Mouse (Mus musculus) olfactory bulb, adult 2 months (tissue): ENCODE measurements around the gene Jag2. TPM values are rescaled to one million over a fixed set of nuclear protein-coding genes. Genes with fewer than 3 reads are reported as not detected.

Experiments
- H3K27ac ChIP-seq: fragments of 200-500 bp; 2 replicates; pipeline ENCODE4 v1.5.1; 2012; ENCODE audit warnings: low read depth, low read length; ENCODE audit not compliant: insufficient read depth
- H3K4me1 ChIP-seq: fragments of 200-500 bp; 2 replicates; pipeline ENCODE4 v1.6.1; 2012; ENCODE audit warnings: low read length; ENCODE audit not compliant: control insufficient read depth, insufficient read depth
- H3K4me3 ChIP-seq: fragments of 200-500 bp; 2 replicates; pipeline ENCODE4 v1.5.1; 2012; ENCODE audit warnings: mild to moderate bottlenecking, low read depth, low read length, moderate library complexity; ENCODE audit not compliant: insufficient read depth
- CTCF ChIP-seq: fragments of 200-500 bp; IDR thresholded peaks from 2 replicates; pipeline ENCODE4 v1.5.1; 2012; ENCODE audit warnings: low read depth, mild to moderate bottlenecking, low read length, moderate library complexity; ENCODE audit not compliant: insufficient read depth
- POLR2A ChIP-seq: fragments of 200-500 bp; IDR thresholded peaks from 2 replicates; pipeline ENCODE4 v1.6.1; 2012; ENCODE audit warnings: mild to moderate bottlenecking, low read depth, low read length, moderate library complexity; ENCODE audit not compliant: insufficient read depth
- WGBS: fragments of 180-500 bp; shearing (Covaris S2); methylation state at CpG from one replicate; pipeline ENCODE4 v1.1.7; 2018; 5-methylcytosine and 5-hydroxymethylcytosine counted together
- polyA plus RNA-seq: library from polyadenylated mRNA; stranded (reverse); fragments of >200 nt; gene quantifications from 2 replicates; pipeline ENCODE4 v1.2.4, GENCODE M21; 2012; ENCODE audit warnings: low replicate concordance; ENCODE audit not compliant: missing spikeins, insufficient read depth, insufficient read length

Gene Jag2
- polyA plus RNA-seq, 1 experiment: not detected

GRCm38 (mm10) chr12:112932647-112933046 is 3.1 kb upstream of the Jag2 start:
- Histone ChIP-seq H3K27ac (no peak overlapping the region), H3K4me3 (no peak overlapping the region), H3K4me1 (peaks cover 12% of the 10 kb centered on the region)
- WGBS: 66% methylated on average over 7 of the region's 7 CpGs
- TF ChIP-seq POLR2A: no peak
- TF ChIP-seq CTCF: no peak

- H3K27ac ChIP-seq: peak overlapping the region; percentile 27; the same call in 1 of the 2 replicates
- 1% methylated on average over 124 of the region's 124 CpGs for WGBS
- H3K4me3 ChIP-seq: peak overlapping the region; percentile 67
- peaks cover 52% of the 10 kb centered on the region for H3K4me1 ChIP-seq
- TF ChIP-seq POLR2A: peak; percentile 41
- TF ChIP-seq CTCF: no peak; the same call in 1 of the 2 replicates
Observed at GRCm38 (mm10) chr12:112928401-112929241, 955 bp downstream of the Jag2 start.

GRCm38 (mm10) chr12:112927265-112927664 is 2.3 kb downstream of the Jag2 start:
- H3K4me3 ChIP-seq: no peak overlapping the region
- WGBS: 62% methylated on average over 14 of the region's 14 CpGs
- TF ChIP-seq CTCF: no peak
- TF ChIP-seq POLR2A: no peak

GRCm38 (mm10) chr12:112925950-112926349 is 3.6 kb downstream of the Jag2 start:
- WGBS: 93% methylated on average over 6 of the region's 6 CpGs
- TF ChIP-seq POLR2A (no peak), CTCF (no peak)
- peaks cover 63% of the 10 kb centered on the region for H3K4me1 ChIP-seq
- no peak overlapping the region for H3K4me3 ChIP-seq
- H3K27ac ChIP-seq: no peak overlapping the region

More at GRCm38 (mm10) chr12:112927265-112927664, 2.3 kb downstream of the Jag2 start:
- H3K4me1 ChIP-seq: peaks cover 63% of the 10 kb centered on the region
- no peak overlapping the region for H3K27ac ChIP-seq

GRCm38 (mm10) chr12:112922541-112922940 is 7.0 kb downstream of the Jag2 start:
- 32% methylated on average over 3 of the region's 3 CpGs for WGBS
- Histone ChIP-seq H3K4me1 (peaks cover 49% of the 10 kb centered on the region), H3K27ac (no peak overlapping the region), H3K4me3 (no peak overlapping the region)
- TF ChIP-seq CTCF (no peak), POLR2A (no peak)

GRCm38 (mm10) chr12:112921518-112921917 is 8.1 kb downstream of the Jag2 start:
- Histone ChIP-seq H3K4me1 (peaks cover 42% of the 10 kb centered on the region), H3K4me3 (no peak overlapping the region), H3K27ac (no peak overlapping the region)
- WGBS: 92% methylated on average over 12 of the region's 12 CpGs
- TF ChIP-seq CTCF (no peak), POLR2A (no peak)

- H3K27ac ChIP-seq: no peak overlapping the region
Observed at GRCm38 (mm10) chr12:112917906-112918305, 11.7 kb downstream of the Jag2 start.

GRCm38 (mm10) chr12:112917486-112917885 is 12.1 kb downstream of the Jag2 start:
- no peak for TF ChIP-seq POLR2A
- TF ChIP-seq CTCF: no peak
- 82% methylated on average over 11 of the region's 11 CpGs for WGBS
- H3K4me1 ChIP-seq: peaks cover 4% of the 10 kb centered on the region
- no peak overlapping the region; the same call in 1 of the 2 replicates for H3K27ac ChIP-seq
- H3K4me3 ChIP-seq: no peak overlapping the region

More at GRCm38 (mm10) chr12:112917906-112918305, 11.7 kb downstream of the Jag2 start:
- 65% methylated on average over 8 of the region's 8 CpGs for WGBS
- Histone ChIP-seq H3K4me1 (peaks cover 8% of the 10 kb centered on the region), H3K4me3 (no peak overlapping the region)
- no peak for TF ChIP-seq POLR2A

- Histone ChIP-seq H3K27ac (no peak overlapping the region; the same call in 1 of the 2 replicates), H3K4me1 (peaks cover 3% of the 10 kb centered on the region; the same call in 1 of the 2 replicates), H3K4me3 (no peak overlapping the region)
- TF ChIP-seq POLR2A: no peak
- TF ChIP-seq CTCF: no peak
- WGBS: 88% methylated on average over 16 of the region's 16 CpGs
Observed at GRCm38 (mm10) chr12:112916698-112917400, 12.7 kb downstream of the Jag2 start.
